Mouse (Mus musculus): ENCODE measurements around the gene Grap.

- TF ChIP-seq CTCF (conservative IDR thresholded peaks at IDR 0.05; ENCODE audit: low read length), result no peak
- TF ChIP-seq POU5F1 (IDR thresholded peaks at IDR 0.05; ENCODE audit: borderline replicate concordance, low read length), result no peak
Observed at GRCm38 (mm10) chr11:61685119-61685725, 32.2 kb downstream of the Grap start.
